Mouse (Mus musculus) forebrain, embryonic 16.5 days (tissue): ENCODE results near the gene Atad3a. TPM values are rescaled to one million over a fixed set of nuclear protein-coding genes. Genes with fewer than 3 reads are reported as not detected.

ENCODE experiments used
- ATAC-seq: fragments of 200-750 bp; cut with Nextera tagmentation; 2 replicates; pipeline ENCODE4 v1.8.0; 2017; ENCODE audit warnings: mild to moderate bottlenecking, moderate library complexity
- H3K27ac ChIP-seq: fragments of 300-500 bp; sonication (generic); 2 replicates; pipeline ENCODE4 v1.5.1; 2014; ENCODE audit warnings: low read length, control low read depth
- H3K27me3 ChIP-seq: fragments of 300-500 bp; sonication (generic); replicated peaks from 2 replicates; pipeline ENCODE4 v1.6.1; 2014; ENCODE audit warnings: low read length; ENCODE audit not compliant: control insufficient read depth, insufficient read depth
- H3K36me3 ChIP-seq: fragments of 300-500 bp; sonication (generic); 2 replicates; pipeline ENCODE4 v1.6.1; 2014; ENCODE audit not compliant: control insufficient read depth, insufficient read depth
- H3K4me1 ChIP-seq: fragments of 300-500 bp; sonication (generic); replicated peaks from 2 replicates; pipeline ENCODE4 v1.6.1; 2014; ENCODE audit warnings: low read length; ENCODE audit not compliant: control insufficient read depth, insufficient read depth
- H3K4me2 ChIP-seq: fragments of 300-500 bp; sonication (generic); 2 replicates; pipeline ENCODE4 v1.6.1; 2014; ENCODE audit warnings: mild to moderate bottlenecking, low read length, control low read depth
- H3K4me3 ChIP-seq: fragments of 300-500 bp; sonication (generic); replicated peaks from 2 replicates; pipeline ENCODE4 v1.5.1; 2014; ENCODE audit warnings: mild to moderate bottlenecking, low read length, control low read depth
- H3K9ac ChIP-seq: fragments of 300-500 bp; sonication (generic); replicated peaks from 2 replicates; pipeline ENCODE4 v1.6.1; 2014; ENCODE audit warnings: low read depth, low read length, control low read depth
- H3K9me3 ChIP-seq: fragments of 300-500 bp; sonication (generic); 2 replicates; pipeline ENCODE4 v1.6.1; 2016; ENCODE audit warnings: low read length; ENCODE audit not compliant: control insufficient read depth
- WGBS: fragments of 180-500 bp; shearing (Covaris S2); extraction: QIAGEN DNeasy Blood & Tissue Kit; methylation state at CpG from one replicate; pipeline ENCODE4 v1.1.7; 2014; 5-methylcytosine and 5-hydroxymethylcytosine counted together
- polyA plus RNA-seq: library from polyadenylated mRNA; unstranded; fragments of >200 nt; fragmentation: Nextera tagmentation; extraction: Ambion mirVana; gene quantifications from 2 replicates; pipeline ENCODE4 v1.2.1, GENCODE M21; 2015

Atad3a gene
- polyA plus RNA-seq, 1 experiment from 2014 or later = 101 TPM

GRCm38 (mm10) chr4:155704721-155705591 lies 55.9 kb downstream of the Atad3a start, which contains the start of gene Ssu72:
Ssu72 (plus strand) TSS chr4:155704800.
- peak within 1 kb of the TSS; percentile 94 for H3K4me2 ChIP-seq
- H3K27ac ChIP-seq = peak within 1 kb of the TSS; percentile 97
- H3K27me3 ChIP-seq = no peaks in the 10 kb centered on the region
- no peaks in the 10 kb centered on the region for H3K36me3 ChIP-seq
- H3K9me3 ChIP-seq = no peaks in the 10 kb centered on the region
- peaks cover 10% of the 10 kb centered on the region for H3K4me1 ChIP-seq
- H3K9ac ChIP-seq = peak within 1 kb of the TSS; percentile 90
- under 1% methylated on average over 83 of the region's 83 CpGs for WGBS
- peak within 1 kb of the TSS; percentile 93 for H3K4me3 ChIP-seq
- peak; percentile 96 for ATAC-seq

DNA sequence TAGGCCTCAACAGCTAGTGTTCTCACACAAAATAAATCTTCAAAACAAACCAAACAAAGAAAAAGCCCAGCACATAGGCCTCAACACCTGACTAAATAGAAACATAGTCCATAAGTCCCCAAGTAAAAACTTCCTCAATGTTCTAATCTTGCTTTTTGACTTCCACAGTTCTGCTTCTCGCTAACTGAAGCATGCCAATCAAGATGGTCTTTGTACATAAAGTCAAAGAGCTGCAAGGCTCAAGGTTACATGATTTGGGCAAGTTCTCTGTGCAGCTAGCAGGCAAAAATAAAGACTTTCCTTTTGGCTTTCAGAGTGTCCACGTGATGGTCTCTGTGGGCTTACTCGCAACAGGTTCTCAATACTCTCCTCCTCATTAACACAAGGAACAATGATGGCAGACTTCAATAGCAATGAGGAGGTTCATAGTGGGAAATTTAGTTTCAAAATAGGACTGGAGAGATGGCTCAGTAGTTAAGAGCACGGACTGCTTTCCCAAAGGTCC lies 57.4 kb downstream of the Atad3a start:
- H3K9ac ChIP-seq = no peak overlapping the region
- peaks cover 10% of the 10 kb centered on the region for H3K4me1 ChIP-seq
- H3K4me2 ChIP-seq = no peak overlapping the region
- H3K27me3 ChIP-seq = no peaks in the 10 kb centered on the region
- no peak overlapping the region for H3K4me3 ChIP-seq
- no peak for ATAC-seq
- 93% methylated on average over 4 of the region's 4 CpGs for WGBS
- no peaks in the 10 kb centered on the region for H3K9me3 ChIP-seq
- H3K27ac ChIP-seq = no peak overlapping the region
- H3K36me3 ChIP-seq = no peaks in the 10 kb centered on the region

GRCm38 (mm10) chr4:155700425-155700824 lies 60.5 kb downstream of the Atad3a start:
- H3K4me2 ChIP-seq = no peak overlapping the region
- no peak for ATAC-seq
- H3K9ac ChIP-seq = no peak overlapping the region
- no peak overlapping the region for H3K4me3 ChIP-seq
- no peak overlapping the region for H3K27ac ChIP-seq
- no peaks in the 10 kb centered on the region for H3K36me3 ChIP-seq
- H3K9me3 ChIP-seq = no peaks in the 10 kb centered on the region
- H3K27me3 ChIP-seq = no peaks in the 10 kb centered on the region
- H3K4me1 ChIP-seq = peaks cover 18% of the 10 kb centered on the region

GRCm38 (mm10) chr4:155696261-155697255 lies 64.3 kb downstream of the Atad3a start:
- H3K36me3 ChIP-seq = no peaks in the 10 kb centered on the region
- no peaks in the 10 kb centered on the region for H3K9me3 ChIP-seq
- H3K4me1 ChIP-seq = peaks cover 22% of the 10 kb centered on the region
- H3K27ac ChIP-seq = no peak overlapping the region
- no peak overlapping the region for H3K9ac ChIP-seq
- 79% methylated on average over 16 of the region's 16 CpGs for WGBS
- H3K27me3 ChIP-seq = no peaks in the 10 kb centered on the region
- no peak for ATAC-seq
- H3K4me3 ChIP-seq = no peak overlapping the region
- peak overlapping the region; percentile 81 for H3K4me2 ChIP-seq

GRCm38 (mm10) chr4:155695531-155696062 lies 65.3 kb downstream of the Atad3a start:
- WGBS = 81% methylated on average over 4 of the region's 4 CpGs
- H3K4me2 ChIP-seq = peak overlapping the region; percentile 81
- H3K27me3 ChIP-seq = no peaks in the 10 kb centered on the region
- no peaks in the 10 kb centered on the region for H3K36me3 ChIP-seq
- peak overlapping the region; percentile 74 for H3K4me3 ChIP-seq
- H3K9ac ChIP-seq = peak overlapping the region; percentile 78; the same call in 1 of the 2 replicates
- no peak for ATAC-seq
- H3K9me3 ChIP-seq = no peaks in the 10 kb centered on the region
- H3K4me1 ChIP-seq = peaks cover 22% of the 10 kb centered on the region
- no peak overlapping the region for H3K27ac ChIP-seq

DNA sequence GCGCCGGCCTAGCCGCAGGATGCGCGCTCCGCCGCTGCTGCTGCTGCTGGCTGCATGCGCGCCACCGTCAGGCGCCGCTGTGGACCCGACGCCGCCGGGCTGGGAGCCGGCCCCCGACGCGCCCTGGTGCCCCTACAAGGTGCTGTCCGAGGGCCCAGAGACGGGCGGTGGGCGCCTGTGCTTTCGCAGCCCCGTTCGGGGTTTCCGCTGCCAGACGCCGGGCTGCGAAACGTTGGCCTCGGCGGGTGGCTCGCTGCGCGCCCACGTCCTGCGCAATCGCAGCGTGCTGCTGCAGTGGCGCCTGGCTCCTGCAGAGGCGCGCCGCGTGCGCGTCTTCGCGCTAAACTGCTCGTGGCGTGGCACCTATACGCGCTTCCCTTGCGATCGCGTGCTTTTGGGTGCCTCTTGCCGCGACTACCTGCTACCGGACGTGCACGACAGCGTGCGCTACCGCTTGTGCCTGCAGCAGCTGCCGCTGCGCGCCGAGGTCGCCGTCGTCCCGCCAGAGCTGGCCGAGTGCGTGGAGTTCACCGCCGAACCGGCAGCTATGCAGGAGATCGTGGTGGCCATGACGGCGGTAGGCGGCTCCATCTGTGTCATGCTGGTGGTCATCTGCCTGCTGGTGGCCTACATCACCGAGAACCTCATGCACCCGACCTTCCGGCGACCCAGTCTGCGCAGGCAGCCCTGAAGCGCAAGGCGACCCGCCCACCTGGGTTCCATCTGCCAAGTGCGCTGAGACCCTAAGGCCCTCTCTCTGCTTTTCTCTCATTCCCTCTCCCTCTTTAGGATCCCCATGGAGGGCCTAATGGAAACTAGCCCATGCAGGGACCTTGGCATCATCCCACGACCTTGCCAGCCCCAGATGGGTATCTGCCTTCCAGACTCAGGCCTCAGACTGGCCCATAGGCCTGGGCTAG lies 66.2 kb downstream of the Atad3a start:
- H3K27ac ChIP-seq = peak overlapping the region; percentile 90
- peak overlapping the region; percentile 78 for H3K9ac ChIP-seq
- no peaks in the 10 kb centered on the region for H3K36me3 ChIP-seq
- H3K4me1 ChIP-seq = peaks cover 22% of the 10 kb centered on the region
- H3K4me2 ChIP-seq = peak overlapping the region; percentile 81
- 1% methylated on average over 78 of the region's 92 CpGs for WGBS
- H3K4me3 ChIP-seq = peak overlapping the region; percentile 74
- peak; percentile 89 for ATAC-seq
- H3K9me3 ChIP-seq = no peaks in the 10 kb centered on the region
- no peaks in the 10 kb centered on the region for H3K27me3 ChIP-seq

- Histone ChIP-seq H3K4me1 (peaks cover 22% of the 10 kb centered on the region), H3K9me3 (no peaks in the 10 kb centered on the region), H3K4me2 (peak within 1 kb of the TSS; percentile 81), H3K27ac (peak within 1 kb of the TSS; percentile 90), H3K36me3 (no peaks in the 10 kb centered on the region), H3K27me3 (no peaks in the 10 kb centered on the region), H3K9ac (peak within 1 kb of the TSS; percentile 78), H3K4me3 (peak within 1 kb of the TSS; percentile 74)
- ATAC-seq = peak; percentile 88
- WGBS = under 1% methylated on average over 44 of the region's 47 CpGs
Measured at GRCm38 (mm10) chr4:155694111-155694481, 66.8 kb downstream of the Atad3a start, which contains the start of gene Fndc10. Fndc10 (plus strand) TSS chr4:155694342.

DNA sequence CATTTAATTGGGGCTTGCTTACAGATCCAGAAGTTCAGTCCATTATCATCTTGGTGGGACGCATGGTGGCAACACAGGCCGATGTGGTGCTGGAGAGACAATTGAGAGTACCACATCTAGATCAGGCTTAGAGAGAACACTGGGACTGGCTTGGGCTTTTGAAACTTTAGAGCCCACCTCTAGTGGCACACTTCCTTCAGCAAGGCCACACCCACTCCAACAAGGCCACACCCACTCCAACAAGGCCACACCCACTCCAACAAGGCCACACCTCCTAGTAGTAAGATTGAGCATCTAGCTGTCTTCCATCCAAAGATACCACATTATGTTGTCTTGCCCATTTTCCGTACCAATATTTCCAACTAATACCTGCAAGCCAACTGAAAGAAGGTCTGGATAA lies 68.5 kb downstream of the Atad3a start:
- H3K27ac ChIP-seq = no peak overlapping the region
- ATAC-seq = no peak
- 96% methylated on average over 3 of the region's 3 CpGs for WGBS

More for the DNA sequence above, 68.5 kb downstream of the Atad3a start:
- H3K36me3 ChIP-seq = no peaks in the 10 kb centered on the region
- H3K4me3 ChIP-seq = no peak overlapping the region
- H3K27me3 ChIP-seq = no peaks in the 10 kb centered on the region
- H3K9ac ChIP-seq = no peak overlapping the region
- H3K9me3 ChIP-seq = no peaks in the 10 kb centered on the region
- peaks cover 22% of the 10 kb centered on the region for H3K4me1 ChIP-seq
- no peak overlapping the region for H3K4me2 ChIP-seq
